Mouse (Mus musculus): ENCODE results near the gene Kiss1. TPM values are rescaled to one million over a fixed set of nuclear protein-coding genes. Genes with fewer than 3 reads are reported as not detected.

The Kiss1 gene
- total RNA-seq (2018; cell fraction: chromatin; rRNA removed): not detected
- total RNA-seq (2018; cell fraction: cytosol; rRNA removed): not detected
- not detected for total RNA-seq (2018; cell fraction: nucleus; rRNA removed)
- not detected in 3 replicates for polyA plus RNA-seq (2018)

- Histone ChIP-seq H3K27ac (no peak within 1 kb of the TSS), H3K36me3 (ENCODE audit: inconsistent target) (no peaks in the 10 kb centered on the region), H3K4me3 (ENCODE audit: inconsistent target) (no peak within 1 kb of the TSS), H3K79me2 (ENCODE audit: inconsistent target) (no peaks in the 10 kb centered on the region)
- 87% methylated on average over 13 of the region's 13 CpGs for WGBS (ENCODE audit: missing documents)
Observed at GRCm38 (mm10) chr1:133321267-133321925, at the start of gene Kiss1. Kiss1 (plus strand) TSS chr1:133321875.

GRCm38 (mm10) chr1:133274163-133274562 is 47.5 kb upstream of the Kiss1 start:
- Histone ChIP-seq H3K27ac (no peak overlapping the region), H3K79me2 (ENCODE audit: inconsistent target) (no peaks in the 10 kb centered on the region), H3K36me3 (ENCODE audit: inconsistent target) (no peaks in the 10 kb centered on the region), H3K4me3 (ENCODE audit: inconsistent target) (no peak overlapping the region)
- WGBS (ENCODE audit: missing documents): 95% methylated on average over 19 of the region's 19 CpGs

- no peak overlapping the region for H3K27ac ChIP-seq
- WGBS (ENCODE audit: missing documents): 46% methylated on average over 5 of the region's 5 CpGs
Observed at GRCm38 (mm10) chr1:133276983-133277382, 44.7 kb upstream of the Kiss1 start.

GRCm38 (mm10) chr1:133278539-133278938 is 43.1 kb upstream of the Kiss1 start:
- 92% methylated on average over 6 of the region's 6 CpGs for WGBS (ENCODE audit: missing documents)
- Histone ChIP-seq H3K27ac (no peak overlapping the region), H3K4me3 (ENCODE audit: inconsistent target) (no peak overlapping the region), H3K79me2 (ENCODE audit: inconsistent target) (no peaks in the 10 kb centered on the region), H3K36me3 (ENCODE audit: inconsistent target) (no peaks in the 10 kb centered on the region)

More at GRCm38 (mm10) chr1:133276983-133277382, 44.7 kb upstream of the Kiss1 start:
- Histone ChIP-seq H3K4me3 (ENCODE audit: inconsistent target) (no peak overlapping the region), H3K79me2 (ENCODE audit: inconsistent target) (no peaks in the 10 kb centered on the region), H3K36me3 (ENCODE audit: inconsistent target) (no peaks in the 10 kb centered on the region)

- WGBS (ENCODE audit: missing documents): 86% methylated on average over 14 of the region's 15 CpGs
Observed at GRCm38 (mm10) chr1:133278946-133279631, 42.6 kb upstream of the Kiss1 start.

GRCm38 (mm10) chr1:133279632-133280093 is 42.0 kb upstream of the Kiss1 start:
- no peaks in the 10 kb centered on the region for H3K36me3 ChIP-seq (ENCODE audit: inconsistent target)
- no peak overlapping the region for H3K27ac ChIP-seq
- H3K4me3 ChIP-seq (ENCODE audit: inconsistent target): no peak overlapping the region
- WGBS (ENCODE audit: missing documents): 94% methylated on average over 11 of the region's 11 CpGs
- no peaks in the 10 kb centered on the region for H3K79me2 ChIP-seq (ENCODE audit: inconsistent target)

More at GRCm38 (mm10) chr1:133278946-133279631, 42.6 kb upstream of the Kiss1 start:
- no peaks in the 10 kb centered on the region for H3K79me2 ChIP-seq (ENCODE audit: inconsistent target)
- no peak overlapping the region for H3K27ac ChIP-seq
- H3K4me3 ChIP-seq (ENCODE audit: inconsistent target): no peak overlapping the region
- no peaks in the 10 kb centered on the region for H3K36me3 ChIP-seq (ENCODE audit: inconsistent target)

GRCm38 (mm10) chr1:133280537-133280936 is 41.1 kb upstream of the Kiss1 start:
- Histone ChIP-seq H3K27ac (no peak overlapping the region), H3K79me2 (ENCODE audit: inconsistent target) (no peaks in the 10 kb centered on the region), H3K4me3 (ENCODE audit: inconsistent target) (no peak overlapping the region), H3K36me3 (ENCODE audit: inconsistent target) (no peaks in the 10 kb centered on the region)
- 71% methylated on average over 2 of the region's 2 CpGs for WGBS (ENCODE audit: missing documents)

- Histone ChIP-seq H3K79me2 (ENCODE audit: inconsistent target) (no peaks in the 10 kb centered on the region), H3K4me3 (ENCODE audit: inconsistent target) (no peak overlapping the region), H3K27ac (no peak overlapping the region), H3K36me3 (ENCODE audit: inconsistent target) (no peaks in the 10 kb centered on the region)
- WGBS (ENCODE audit: missing documents): 92% methylated on average over 7 of the region's 7 CpGs
Observed at GRCm38 (mm10) chr1:133285907-133286306, 35.8 kb upstream of the Kiss1 start.

- Histone ChIP-seq H3K27ac (no peak overlapping the region), H3K36me3 (ENCODE audit: inconsistent target) (no peaks in the 10 kb centered on the region), H3K4me3 (ENCODE audit: inconsistent target) (no peak overlapping the region), H3K79me2 (ENCODE audit: inconsistent target) (no peaks in the 10 kb centered on the region)
- WGBS (ENCODE audit: missing documents): 92% methylated on average over 4 of the region's 4 CpGs
Observed at GRCm38 (mm10) chr1:133287051-133287450, 34.6 kb upstream of the Kiss1 start.

- Histone ChIP-seq H3K79me2 (ENCODE audit: inconsistent target) (no peaks in the 10 kb centered on the region), H3K27ac (no peak overlapping the region), H3K4me3 (ENCODE audit: inconsistent target) (no peak overlapping the region), H3K36me3 (ENCODE audit: inconsistent target) (no peaks in the 10 kb centered on the region)
- 96% methylated on average over 12 of the region's 12 CpGs for WGBS (ENCODE audit: missing documents)
Observed at GRCm38 (mm10) chr1:133287880-133288279, 33.8 kb upstream of the Kiss1 start.

GRCm38 (mm10) chr1:133291888-133292287 is 29.8 kb upstream of the Kiss1 start:
- H3K4me3 ChIP-seq (ENCODE audit: inconsistent target): no peak overlapping the region
- no peaks in the 10 kb centered on the region for H3K36me3 ChIP-seq (ENCODE audit: inconsistent target)
- no peak overlapping the region for H3K27ac ChIP-seq
- 91% methylated on average over 6 of the region's 6 CpGs for WGBS (ENCODE audit: missing documents)
- H3K79me2 ChIP-seq (ENCODE audit: inconsistent target): no peaks in the 10 kb centered on the region

GRCm38 (mm10) chr1:133292608-133293007 is 29.1 kb upstream of the Kiss1 start:
- H3K79me2 ChIP-seq (ENCODE audit: inconsistent target): no peaks in the 10 kb centered on the region
- H3K4me3 ChIP-seq (ENCODE audit: inconsistent target): no peak overlapping the region
- H3K36me3 ChIP-seq (ENCODE audit: inconsistent target): no peaks in the 10 kb centered on the region
- no peak overlapping the region for H3K27ac ChIP-seq

GRCm38 (mm10) chr1:133296376-133296775 is 25.3 kb upstream of the Kiss1 start:
- H3K36me3 ChIP-seq (ENCODE audit: inconsistent target): no peaks in the 10 kb centered on the region
- H3K79me2 ChIP-seq (ENCODE audit: inconsistent target): no peaks in the 10 kb centered on the region
- no peak overlapping the region for H3K27ac ChIP-seq
- no peak overlapping the region for H3K4me3 ChIP-seq (ENCODE audit: inconsistent target)
- WGBS (ENCODE audit: missing documents): 96% methylated on average over 9 of the region's 9 CpGs

GRCm38 (mm10) chr1:133298816-133299215 is 22.9 kb upstream of the Kiss1 start:
- 61% methylated on average over 14 of the region's 14 CpGs for WGBS (ENCODE audit: missing documents)
- no peaks in the 10 kb centered on the region for H3K36me3 ChIP-seq (ENCODE audit: inconsistent target)
- H3K4me3 ChIP-seq (ENCODE audit: inconsistent target): no peak overlapping the region
- no peaks in the 10 kb centered on the region for H3K79me2 ChIP-seq (ENCODE audit: inconsistent target)
- H3K27ac ChIP-seq: no peak overlapping the region

- 97% methylated on average over 3 of the region's 3 CpGs for WGBS (ENCODE audit: missing documents)
- Histone ChIP-seq H3K36me3 (ENCODE audit: inconsistent target) (no peaks in the 10 kb centered on the region), H3K27ac (no peak overlapping the region), H3K4me3 (ENCODE audit: inconsistent target) (no peak overlapping the region), H3K79me2 (ENCODE audit: inconsistent target) (no peaks in the 10 kb centered on the region)
Observed at GRCm38 (mm10) chr1:133302540-133302939, 19.1 kb upstream of the Kiss1 start.

All from macrophage (primary cell).